Mouse (Mus musculus) spleen, adult 2 months (tissue): ENCODE results near the gene Ptger1.

ENCODE experiments used
- CTCF ChIP-seq: fragments of 200-500 bp; IDR thresholded peaks from 2 replicates; pipeline ENCODE4 v1.5.1; 2011; ENCODE audit warnings: mild to moderate bottlenecking, inconsistent platforms; ENCODE audit not compliant: insufficient read depth, insufficient read length, insufficient replicate concordance; ENCODE audit errors: extremely low read depth
- POLR2A ChIP-seq: fragments of 200-500 bp; IDR thresholded peaks from 2 replicates; pipeline ENCODE4 v1.6.1; 2011; ENCODE audit warnings: low read depth, low read length, inconsistent platforms

- TF ChIP-seq CTCF (no peak), POLR2A (no peak)
These were observed 12.8 kb upstream of the Ptger1 start for GRCm38 (mm10) chr8:83653662-83654017.
